Mouse (Mus musculus) ES-CJ7 (cell line): ENCODE results near the gene Snap91.
A peak's percentile ranks its signal among the peaks of the same experiment; 100 is the strongest.

Experiments
- DNase-seq: peaks from one replicate; pipeline ENCODE4 v3.0.0; 2011; ENCODE audit warnings: low read depth, low spot score

The Snap91 gene

GRCm38 (mm10) chr9:86814340-86814739 lies 66.1 kb downstream of the Snap91 start:
- DNase-seq = peak; percentile 48

- no peak for DNase-seq
Measured at GRCm38 (mm10) chr9:86813327-86813726, 67.1 kb downstream of the Snap91 start.

GRCm38 (mm10) chr9:86810696-86811232 lies 69.7 kb downstream of the Snap91 start:
- peak; percentile 33 for DNase-seq

- no peak for DNase-seq
Measured at GRCm38 (mm10) chr9:86810213-86810612, 70.2 kb downstream of the Snap91 start.

- peak; percentile 57 for DNase-seq
Measured at GRCm38 (mm10) chr9:86800600-86801163, 79.8 kb downstream of the Snap91 start.

- no peak for DNase-seq
Measured at GRCm38 (mm10) chr9:86799099-86799498, 81.4 kb downstream of the Snap91 start.

GRCm38 (mm10) chr9:86798686-86799085 lies 81.8 kb downstream of the Snap91 start:
- peak; percentile 80 for DNase-seq

GRCm38 (mm10) chr9:86798129-86798528 lies 82.3 kb downstream of the Snap91 start:
- no peak for DNase-seq

GRCm38 (mm10) chr9:86797553-86797952 lies 82.9 kb downstream of the Snap91 start:
- DNase-seq = no peak

GRCm38 (mm10) chr9:86795236-86795635 lies 85.2 kb downstream of the Snap91 start:
- no peak for DNase-seq

- no peak for DNase-seq
Measured at GRCm38 (mm10) chr9:86791927-86792326, 88.5 kb downstream of the Snap91 start.

GRCm38 (mm10) chr9:86789186-86789585 lies 91.3 kb downstream of the Snap91 start:
- no peak for DNase-seq

- no peak for DNase-seq
Measured at GRCm38 (mm10) chr9:86782836-86783235, 97.6 kb downstream of the Snap91 start.

- DNase-seq = no peak
Measured at GRCm38 (mm10) chr9:86781426-86781825, 99.0 kb downstream of the Snap91 start.

GRCm38 (mm10) chr9:86778212-86778611 lies 102.2 kb downstream of the Snap91 start:
- DNase-seq = no peak

- DNase-seq = no peak
Measured at GRCm38 (mm10) chr9:86777309-86777708, 103.1 kb downstream of the Snap91 start.

GRCm38 (mm10) chr9:86775374-86775773 lies 105.1 kb downstream of the Snap91 start:
- no peak for DNase-seq

- no peak for DNase-seq
Measured at GRCm38 (mm10) chr9:86773996-86774395, 106.5 kb downstream of the Snap91 start.

GRCm38 (mm10) chr9:86772897-86773296 lies 107.6 kb downstream of the Snap91 start:
- no peak for DNase-seq

GRCm38 (mm10) chr9:86766991-86767390 lies 113.5 kb downstream of the Snap91 start:
- no peak for DNase-seq

- DNase-seq = no peak
Measured at GRCm38 (mm10) chr9:86764002-86764401, 116.5 kb downstream of the Snap91 start.

GRCm38 (mm10) chr9:86762477-86763376 lies 117.7 kb downstream of the Snap91 start:
- peak; percentile 13 for DNase-seq
